Mouse (Mus musculus): ENCODE measurements around the gene Krtap4-1.

DNA sequence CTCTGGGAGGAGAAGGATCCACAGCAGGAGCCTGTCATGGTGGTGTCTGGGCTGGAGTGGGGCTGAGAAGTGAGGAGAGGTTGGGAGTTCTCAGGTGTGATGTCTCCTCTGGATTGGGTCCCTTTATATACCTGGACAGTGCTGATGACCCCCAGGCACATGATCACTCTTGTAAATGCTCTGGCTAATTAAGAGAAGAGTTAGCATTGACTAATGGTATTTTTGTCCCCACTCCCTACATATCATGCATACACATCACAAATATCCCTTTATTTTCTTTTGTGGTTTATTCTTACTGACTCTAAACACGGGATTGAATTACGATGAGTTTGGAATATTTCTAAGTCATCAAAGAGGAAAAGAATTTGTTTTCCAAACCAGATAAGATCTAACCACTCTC, 7.7 kb downstream of the Krtap4-1 start, which contains the start of gene Gm11562:
- no peak for TF ChIP-seq CTCF (IDR thresholded peaks at IDR 0.05; ENCODE audit: borderline replicate concordance, control insufficient read depth, extremely low read depth, insufficient read depth, low read length, poor library complexity)
- no peak for TF ChIP-seq POLR2A (IDR thresholded peaks at IDR 0.05; ENCODE audit: control insufficient read depth, extremely low read depth, insufficient read depth, low read length, poor library complexity)

All from thymus, adult 2 months (tissue).